Mouse (Mus musculus) stomach, postnatal 0 days (tissue): ENCODE measurements around the gene Kctd19. TPM values are rescaled to one million over a fixed set of nuclear protein-coding genes. Genes with fewer than 3 reads are reported as not detected.

Experiments used
- ATAC-seq: fragments of 200-750 bp; cut with Nextera tagmentation; 2 replicates; pipeline ENCODE4 v1.8.0; 2017; ENCODE audit not compliant: low FRiP score, low TSS enrichment
- DNase-seq: peaks from one replicate; pipeline ENCODE4 v3.0.0-alpha.2; 2016; ENCODE audit warnings: low spot score
- H3K27ac ChIP-seq: fragments of 300-500 bp; sonication (generic); replicated peaks from 2 replicates; pipeline ENCODE4 v1.5.1; 2014; ENCODE audit warnings: mild to moderate bottlenecking, control low read depth
- H3K27me3 ChIP-seq: fragments of 300-500 bp; sonication (generic); 2 replicates; pipeline ENCODE4 v1.6.1; 2014; ENCODE audit warnings: low read length; ENCODE audit not compliant: control insufficient read depth, insufficient read depth
- H3K36me3 ChIP-seq: fragments of 300-500 bp; sonication (generic); 2 replicates; pipeline ENCODE4 v1.6.1; 2014; ENCODE audit warnings: low read length, mixed read lengths; ENCODE audit not compliant: control insufficient read depth, insufficient read depth
- H3K4me1 ChIP-seq: fragments of 300-500 bp; sonication (generic); replicated peaks from 2 replicates; pipeline ENCODE4 v1.6.1; 2014; ENCODE audit warnings: antibody characterized with exemption; ENCODE audit not compliant: control insufficient read depth, insufficient read depth
- H3K4me2 ChIP-seq: fragments of 300-500 bp; sonication (generic); replicated peaks from 2 replicates; pipeline ENCODE4 v1.6.1; 2014; ENCODE audit warnings: low read depth, mild to moderate bottlenecking, control low read depth, moderate library complexity
- H3K4me3 ChIP-seq: fragments of 300-500 bp; sonication (generic); 2 replicates; pipeline ENCODE4 v1.5.1; 2014; ENCODE audit warnings: low read depth, low read length, control low read depth
- H3K9ac ChIP-seq: fragments of 300-500 bp; sonication (generic); 2 replicates; pipeline ENCODE4 v1.6.1; 2014; ENCODE audit warnings: mild to moderate bottlenecking, low read length, control low read depth, mixed read lengths
- H3K9me3 ChIP-seq: fragments of 300-500 bp; sonication (generic); 2 replicates; pipeline ENCODE4 v1.6.1; 2016; ENCODE audit warnings: low read length; ENCODE audit not compliant: control insufficient read depth
- CTCF ChIP-seq: IDR thresholded peaks from 2 replicates; pipeline ENCODE4 v1.5.1; 2016; ENCODE audit warnings: antibody characterized with exemption, low read depth, mild to moderate bottlenecking, moderate library complexity
- EP300 ChIP-seq: optimal IDR thresholded peaks from 2 replicates; pipeline ENCODE3; 2016; ENCODE audit warnings: antibody characterized with exemption
- WGBS: fragments of 180-500 bp; shearing (Covaris S2); extraction: QIAGEN DNeasy Blood & Tissue Kit; methylation state at CpG from one replicate; pipeline ENCODE4 v1.1.7; 2014; 5-methylcytosine and 5-hydroxymethylcytosine counted together
- polyA plus RNA-seq: library from polyadenylated mRNA; unstranded; fragments of >200 nt; fragmentation: Nextera tagmentation; extraction: Ambion mirVana; gene quantifications from 2 replicates; pipeline ENCODE4 v1.2.1, GENCODE M21; 2015

Kctd19 gene
- polyA plus RNA-seq, 1 experiment from 2014 or later: not detected

DNA sequence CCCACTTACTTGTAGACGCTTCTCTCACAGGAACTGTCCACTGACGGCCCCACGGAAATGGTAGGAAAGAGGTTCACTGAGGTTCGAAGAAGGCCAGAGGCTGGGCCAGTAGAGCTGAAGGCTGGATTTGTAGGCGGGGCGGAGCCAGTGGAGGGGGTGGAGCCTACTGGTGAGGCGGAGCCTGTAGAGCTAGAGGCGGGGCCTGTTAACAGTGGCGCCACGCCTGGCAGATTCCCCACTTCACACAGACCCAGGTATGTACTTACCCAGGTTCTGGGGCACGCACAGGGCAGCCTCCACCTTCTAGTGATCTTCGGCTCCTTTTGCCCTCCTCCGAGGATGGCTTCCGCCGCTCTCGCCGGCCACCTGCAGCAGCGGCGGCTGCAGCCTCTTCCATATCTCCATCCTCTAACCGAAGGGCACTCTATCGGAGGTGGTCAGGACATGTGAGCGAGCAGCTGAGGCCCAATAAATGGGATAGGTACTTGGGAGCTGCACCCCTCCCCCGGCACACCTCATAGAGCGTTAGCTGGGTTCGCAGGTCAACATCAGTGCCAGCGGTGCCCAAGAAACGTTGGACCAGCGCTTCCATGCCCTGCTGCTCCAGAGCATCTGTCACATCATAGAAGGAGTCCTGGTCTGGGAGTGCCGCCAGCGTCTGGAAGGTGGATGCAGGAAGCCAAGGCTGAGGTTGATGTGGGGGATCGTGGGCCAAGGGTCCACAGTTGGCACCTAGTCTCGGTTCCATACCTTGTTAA is 76.8 kb downstream of the Kctd19 start:
- Histone ChIP-seq H3K9ac (no peak overlapping the region), H3K27me3 (no peaks in the 10 kb centered on the region), H3K4me2 (no peak overlapping the region), H3K36me3 (peaks cover 28% of the 10 kb centered on the region), H3K9me3 (no peaks in the 10 kb centered on the region), H3K4me1 (peaks cover 10% of the 10 kb centered on the region), H3K27ac (no peak overlapping the region), H3K4me3 (no peak overlapping the region)
- TF ChIP-seq CTCF (no peak), EP300 (no peak)
- WGBS: 71% methylated on average over 32 of the region's 32 CpGs
- DNase-seq (no peak), ATAC-seq (no peak)

Other genes starting within 250 kb of the Kctd19 start
- gene Cbfb, start 242.8 kb downstream of the Kctd19 start, polyA plus RNA-seq: 31.4 and 33.5 TPM in 2 replicates
- gene D230025D16Rik, start 188.4 kb downstream of the Kctd19 start, polyA plus RNA-seq: 19.1 and 21.5 TPM in 2 replicates
- 14.7 and 15.4 TPM in 2 replicates for gene B3gnt9, start 158.3 kb downstream of the Kctd19 start, polyA plus RNA-seq
- gene Tradd, start 148.9 kb downstream of the Kctd19 start, polyA plus RNA-seq: 28.6 and 30.5 TPM in 2 replicates
- gene Fbxl8, start 148.9 kb downstream of the Kctd19 start, polyA plus RNA-seq: 3.5 and 3.7 TPM in 2 replicates
- 0.23 and 0.34 TPM in 2 replicates for gene Hsf4, start 143.7 kb downstream of the Kctd19 start, polyA plus RNA-seq
- gene Nol3, start 137.4 kb downstream of the Kctd19 start, polyA plus RNA-seq: 1.2 and 1.4 TPM in 2 replicates
- 1.9 and 3.0 TPM in 2 replicates for gene 4931428F04Rik, start 123.6 kb downstream of the Kctd19 start, polyA plus RNA-seq
- 3.4 and 3.7 TPM in 2 replicates for gene Exoc3l, start 117.4 kb downstream of the Kctd19 start, polyA plus RNA-seq
- 31.0 and 38.5 TPM in 2 replicates for gene E2f4, start 115.8 kb downstream of the Kctd19 start, polyA plus RNA-seq
- 17.1 and 19.9 TPM in 2 replicates for gene Elmo3, start 107.9 kb downstream of the Kctd19 start, polyA plus RNA-seq
- 2.7 and 2.8 TPM in 2 replicates for gene Lrrc29, start 87.2 kb downstream of the Kctd19 start, polyA plus RNA-seq
- 105 and 111 TPM in 2 replicates for gene Tmem208, start 87.1 kb downstream of the Kctd19 start, polyA plus RNA-seq
- gene Fhod1, start 65.5 kb downstream of the Kctd19 start, polyA plus RNA-seq: 0.63 and 0.93 TPM in 2 replicates
- gene Slc9a5, start 64.7 kb downstream of the Kctd19 start, polyA plus RNA-seq: 0.29 and 0.40 TPM in 2 replicates
- gene Plekhg4, start 40.2 kb downstream of the Kctd19 start, polyA plus RNA-seq: 0.05 and 0.10 TPM in 2 replicates
- 0.08 and 0.19 TPM in 2 replicates for gene Lrrc36, start 69 bp upstream of the Kctd19 start, polyA plus RNA-seq
- gene Tppp3, start 58.0 kb upstream of the Kctd19 start, polyA plus RNA-seq: 89.9 and 99.8 TPM in 2 replicates
- 15.6 and 17.2 TPM in 2 replicates for gene Zdhhc1, start 83.4 kb upstream of the Kctd19 start, polyA plus RNA-seq
- gene Hsd11b2, start 105.3 kb upstream of the Kctd19 start, polyA plus RNA-seq: 2.5 and 2.8 TPM in 2 replicates
- gene Atp6v0d1, start 152.5 kb upstream of the Kctd19 start, polyA plus RNA-seq: 96.2 and 101 TPM in 2 replicates
- gene Ripor1, start 191.8 kb upstream of the Kctd19 start, polyA plus RNA-seq: 8.9 and 9.3 TPM in 2 replicates
- gene Ctcf, start 223.1 kb upstream of the Kctd19 start, polyA plus RNA-seq: 43.3 and 56.6 TPM in 2 replicates
- 0.45 and 0.98 TPM in 2 replicates for gene Agrp, start 223.9 kb upstream of the Kctd19 start, polyA plus RNA-seq